Mouse (Mus musculus) G1E (cell line): ENCODE data around the gene Mastl.

Source experiments
- CTCF ChIP-seq: IDR thresholded peaks from 2 replicates; pipeline ENCODE4 v1.5.1; 2012; ENCODE audit warnings: low read depth, low read length, inconsistent platforms, mixed read lengths
- GATA1 ChIP-seq: IDR thresholded peaks from 2 replicates; pipeline ENCODE4 v1.6.1; 2012; ENCODE audit warnings: borderline replicate concordance, low read length, inconsistent platforms, mixed read lengths
- GATA2 ChIP-seq: IDR thresholded peaks from 2 replicates; pipeline ENCODE4 v1.6.1; 2012; ENCODE audit warnings: low read depth, low read length, inconsistent platforms, borderline replicate concordance
- POLR2AphosphoS5 ChIP-seq: IDR thresholded peaks from 2 replicates; pipeline ENCODE4 v1.6.1; 2012; ENCODE audit warnings: low read depth, low read length, inconsistent platforms; ENCODE audit not compliant: insufficient replicate concordance

DNA sequence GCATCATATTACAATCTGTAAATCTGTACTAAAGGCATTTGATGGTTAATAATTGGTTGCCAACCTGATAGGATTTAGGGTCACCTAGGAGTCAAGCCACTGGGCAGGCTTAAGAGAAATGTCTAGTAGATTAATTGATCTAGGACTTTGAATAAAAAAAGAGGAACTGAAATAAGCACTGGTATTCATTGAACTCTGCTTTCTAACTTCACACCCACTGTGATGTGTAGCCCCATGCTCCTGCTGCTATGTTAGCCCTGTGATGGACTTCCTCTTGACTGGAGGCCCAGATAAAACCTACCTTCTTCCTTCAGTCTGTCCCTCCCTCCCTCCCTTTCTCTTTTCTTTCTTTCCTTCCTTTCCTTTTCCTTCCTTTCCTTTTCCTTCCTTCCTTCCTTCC lies 58.8 kb downstream of the Mastl start:
- TF ChIP-seq CTCF = no peak
- no peak for TF ChIP-seq POLR2AphosphoS5
- no peak for TF ChIP-seq GATA2
- TF ChIP-seq GATA1 = no peak
